ENCODE assay signal across 10 mouse cellular contexts in the genomic region with DNA sequence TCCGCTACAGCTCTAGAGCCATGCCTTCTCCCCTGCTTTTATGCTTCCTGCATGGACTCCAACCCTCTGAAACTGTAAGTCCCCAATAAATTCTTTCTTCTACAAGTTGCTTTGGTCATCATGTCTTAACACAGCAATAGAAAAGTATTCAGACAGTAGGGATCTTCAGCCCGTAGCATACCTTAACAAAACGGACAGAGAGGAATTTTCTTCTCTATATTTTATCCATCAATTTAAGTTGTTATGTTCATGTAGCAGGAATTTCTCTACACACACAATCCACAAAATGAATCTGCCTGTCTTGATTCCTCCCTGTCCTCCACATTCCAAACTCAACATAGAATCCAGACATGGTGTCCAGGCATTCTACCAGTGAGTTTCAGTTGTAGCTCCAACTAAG. TPM values are rescaled to one million over a fixed set of nuclear protein-coding genes. Genes with fewer than 3 reads are reported as not detected.
DNase-seq lines count a peak whose midpoint lies in the region; ATAC-seq and TF ChIP-seq lines count a peak whose summit lies in the region.
"Had no signal": no experiment of that assay in that cellular context is flagged by ENCODE, and none has a peak within 500 bp of the region (broad histone marks: within the 10 kb centered on the region; RNA-seq: fewer than 3 reads in every experiment).

Trim2 (minus strand) TSS at position 101 of the 400 bp plus-strand sequence.

- no peak for TF ChIP-seq CTCF in lung, postnatal 0 days (IDR thresholded peaks at IDR 0.05)
- no peak for TF ChIP-seq CTCF in gastrocnemius, adult 2 months (IDR thresholded peaks at IDR 0.05)

- peaks cover 7% of the 10 kb centered on the region; the same call in 1 of the 2 replicates for H3K4me1 ChIP-seq in lung, postnatal 0 days (ENCODE audit: insufficient read depth, low read depth, low read length)
- peaks cover 30% of the 10 kb centered on the region for H3K4me1 ChIP-seq in forebrain, embryonic 14.5 days (ENCODE audit: control insufficient read depth, insufficient read depth, low read length)
- H3K4me1 ChIP-seq in stomach, embryonic 16.5 days (ENCODE audit: control insufficient read depth, insufficient read depth, low read length), result peaks cover 8% of the 10 kb centered on the region; the same call in 1 of the 2 replicates
- 0 out of 2 replicates have a peak, but pooled peaks cover 11% of the 10 kb centered on the region for H3K4me1 ChIP-seq in liver, embryonic 12.5 days

- no peaks in the 10 kb centered on the region for H3K9me3 ChIP-seq in lung, postnatal 0 days (ENCODE audit: low read length)
- no peaks in the 10 kb centered on the region for H3K9me3 ChIP-seq in forebrain, embryonic 14.5 days (replicated peaks; ENCODE audit: control insufficient read depth, low read length)
- peaks cover 4% of the 10 kb centered on the region; the same call in 1 of the 2 replicates for H3K9me3 ChIP-seq in stomach, embryonic 16.5 days (replicated peaks; ENCODE audit: control insufficient read depth, low read length)
- H3K9me3 ChIP-seq in liver, embryonic 12.5 days (replicated peaks), result no peaks in the 10 kb centered on the region

- H3K4me2 ChIP-seq in lung, postnatal 0 days (replicated peaks; ENCODE audit: low read depth, low read length), result no peak within 1 kb of the TSS
- H3K4me2 ChIP-seq in forebrain, embryonic 14.5 days (ENCODE audit: low read length), result peak within 1 kb of the TSS; percentile 88
- H3K4me2 ChIP-seq in stomach, embryonic 16.5 days (ENCODE audit: low read depth, low read length), result peak within 1 kb of the TSS; percentile 90; the same call in 1 of the 2 replicates
- no peak within 1 kb of the TSS for H3K4me2 ChIP-seq in liver, embryonic 12.5 days

- no peaks in the 10 kb centered on the region for H3K36me3 ChIP-seq in lung, postnatal 0 days (ENCODE audit: insufficient read depth, low read length)
- H3K36me3 ChIP-seq in forebrain, embryonic 14.5 days (ENCODE audit: control insufficient read depth, insufficient read depth, low read length), result no peaks in the 10 kb centered on the region
- no peaks in the 10 kb centered on the region for H3K36me3 ChIP-seq in stomach, embryonic 16.5 days (ENCODE audit: control insufficient read depth, insufficient read depth, low read length)
- no peaks in the 10 kb centered on the region for H3K36me3 ChIP-seq in liver, embryonic 12.5 days

- WGBS in lung, postnatal 0 days, result 96% methylated on average over 3 of the region's 3 CpGs
- WGBS in forebrain, embryonic 14.5 days, result 96% methylated on average over 3 of the region's 3 CpGs
- WGBS in stomach, embryonic 16.5 days, result 92% methylated on average over 3 of the region's 3 CpGs
- WGBS in liver, embryonic 12.5 days (ENCODE audit: insufficient replicate concordance), result 77% methylated on average over 3 of the region's 3 CpGs

- no peak for ATAC-seq in lung, postnatal 0 days
- no peak for ATAC-seq in forebrain, embryonic 14.5 days
- no peak for ATAC-seq in stomach, embryonic 16.5 days (ENCODE audit: insufficient read depth, low FRiP score)
- ATAC-seq in liver, embryonic 12.5 days, result no peak

- H3K4me3 ChIP-seq in lung, postnatal 0 days (ENCODE audit: low read depth, low read length), result no peak within 1 kb of the TSS
- H3K4me3 ChIP-seq in forebrain, embryonic 14.5 days (ENCODE audit: low read depth, low read length), result peak within 1 kb of the TSS; percentile 47
- no peak within 1 kb of the TSS for H3K4me3 ChIP-seq in stomach, embryonic 16.5 days (replicated peaks; ENCODE audit: low read length)
- no peak within 1 kb of the TSS for H3K4me3 ChIP-seq in gastrocnemius, adult 2 months
- H3K4me3 ChIP-seq in liver, embryonic 12.5 days, result no peak within 1 kb of the TSS
- H3K4me3 ChIP-seq: myocyte had no signal

- intact Hi-C loops in left cerebral cortex, postnatal 25 days (cut with DNase I), result loop anchor here (5.0 to 10.0 kb wide), 2 partner anchors 114 to 262 kb away; partner anchors contain the start of gene Tmem131l
- intact Hi-C loops in gastrocnemius, adult 2 months (cut with DNase I), result no loop called here

- H3K27ac ChIP-seq in lung, postnatal 0 days (ENCODE audit: low read length), result no peak within 1 kb of the TSS
- H3K27ac ChIP-seq in forebrain, embryonic 14.5 days (ENCODE audit: low read depth, low read length), result peak within 1 kb of the TSS; percentile 95
- H3K27ac ChIP-seq in stomach, embryonic 16.5 days (ENCODE audit: low read length), result no peak within 1 kb of the TSS
- no peak within 1 kb of the TSS for H3K27ac ChIP-seq in gastrocnemius, adult 2 months
- no peak within 1 kb of the TSS for H3K27ac ChIP-seq in liver, embryonic 12.5 days
- H3K27ac ChIP-seq: heart, adult 2 months had no signal

- H3K27me3 ChIP-seq in lung, postnatal 0 days (replicated peaks; ENCODE audit: insufficient read depth, low read length), result 0 out of 2 replicates have a peak, but pooled peaks cover 5% of the 10 kb centered on the region
- no peaks in the 10 kb centered on the region for H3K27me3 ChIP-seq in forebrain, embryonic 14.5 days (replicated peaks; ENCODE audit: control insufficient read depth, insufficient read depth, low read length)
- H3K27me3 ChIP-seq in stomach, embryonic 16.5 days (ENCODE audit: control insufficient read depth, insufficient read depth, low read length), result peaks cover 25% of the 10 kb centered on the region; the same call in 1 of the 2 replicates
- H3K27me3 ChIP-seq in liver, embryonic 12.5 days (replicated peaks), result peaks cover 74% of the 10 kb centered on the region

- no peak for TF ChIP-seq EP300 in lung, postnatal 0 days (IDR thresholded peaks at IDR 0.05)

- no peak for DNase-seq in lung, postnatal 0 days (ENCODE audit: low spot score)
- no peak for DNase-seq in lung, adult 18-20 months
- no peak for DNase-seq in forebrain, embryonic 14.5 days (ENCODE audit: low spot score)
- DNase-seq in left cerebral cortex, postnatal 25 days (ENCODE audit: low spot score in 2 of 2), result no peak
- DNase-seq in gastrocnemius, adult 2 months, result no peak
- no peak for DNase-seq in embryo, embryonic 10 days (ENCODE audit: low spot score)
- DNase-seq: heart, adult 2 months had no signal

- H3K9ac ChIP-seq in lung, postnatal 0 days (replicated peaks; ENCODE audit: low read depth), result no peak within 1 kb of the TSS
- no peak within 1 kb of the TSS for H3K9ac ChIP-seq in forebrain, embryonic 14.5 days (ENCODE audit: low read length)
- no peak within 1 kb of the TSS for H3K9ac ChIP-seq in stomach, embryonic 16.5 days (ENCODE audit: low read length)
- H3K9ac ChIP-seq in liver, embryonic 12.5 days, result no peak within 1 kb of the TSS

RNA-seq across cellular contexts. Expression of gene Trim2, which starts in this region (rescaled TPM):
- polyA plus RNA-seq in lung, postnatal 0 days (2015; fragmentation: Nextera tagmentation; extraction: Ambion mirVana), result 18.7 and 20.0 TPM in 2 replicates
- polyA plus RNA-seq in forebrain, embryonic 14.5 days (2014; fragmentation: Nextera tagmentation; extraction: Ambion mirVana), result 117 and 162 TPM in 2 replicates
- 100 to 1,000 TPM; 239 to 257 TPM for total RNA-seq in left cerebral cortex, postnatal 25 days (2021)
- polyA plus RNA-seq in stomach, embryonic 16.5 days (2015; fragmentation: Nextera tagmentation; extraction: Ambion mirVana), result 33.4 and 39.9 TPM in 2 replicates
- 1 to 10 TPM; 1.2 to 2.0 TPM for total RNA-seq in gastrocnemius, adult 2 months (2021)
- 4.0 and 5.2 TPM in 2 replicates for polyA plus RNA-seq in liver, embryonic 12.5 days (2016; fragmentation: Nextera tagmentation; extraction: Ambion mirVana)

Comparison
In these comparisons a context has a peak if more than half of its experiments do, and no peak if none do; other contexts are left out.
1. RNA of gene Trim2 (total RNA-seq): 239 to 257 TPM in left cerebral cortex, postnatal 25 days; 1.2 to 2.0 TPM in gastrocnemius, adult 2 months; every median in the first group is over 10 times any median in the second.
2. H3K4me2 ChIP-seq: peak in forebrain, embryonic 14.5 days (single experiment) and stomach, embryonic 16.5 days (single experiment); none in lung, postnatal 0 days (single experiment) and liver, embryonic 12.5 days (single experiment).